Mouse (Mus musculus) lung, postnatal 4 days (tissue): ENCODE measurements around the gene Card14.
"Not testable (repeated sequence)": the region's sequence is repeated elsewhere in the genome, so short reads cannot be mapped to it uniquely, and the experiment has no call there.

Source experiments
- DNase-seq, 2 experiments: peaks; one replicate each; pipeline ENCODE4 v3.0.0; 2021

Card14 gene

DNA sequence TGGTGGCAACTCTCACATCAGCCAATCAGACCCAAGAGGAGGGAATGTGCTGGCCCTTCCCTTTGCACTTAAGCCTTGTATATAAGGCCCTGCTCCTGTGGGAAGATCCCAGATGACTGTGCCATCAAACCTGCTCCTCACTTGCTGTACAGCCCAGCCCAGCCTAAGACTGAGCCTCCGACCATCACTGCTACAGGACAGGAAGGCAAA, at the start of gene Card14:
Gene Card14 (plus strand): TSS at position 111 of the 210 bp plus-strand sequence.
- DNase-seq = no peak

DNA sequence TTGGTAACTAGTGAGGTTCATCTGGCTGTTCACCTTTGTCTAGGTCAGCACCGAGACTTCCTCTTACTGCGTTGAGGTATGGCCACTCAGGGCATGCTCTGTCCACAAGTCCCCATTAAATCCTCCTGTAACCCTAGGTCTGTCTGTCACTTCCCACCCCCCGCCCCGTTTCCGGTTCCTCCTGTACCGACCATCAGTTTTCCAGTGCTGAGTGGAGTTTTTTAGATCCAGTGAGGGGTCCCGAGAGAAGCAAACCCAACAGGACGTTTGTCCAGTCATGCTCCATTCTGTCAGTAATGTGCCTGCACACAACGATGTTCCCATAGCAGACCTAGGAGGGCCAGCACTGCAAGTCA, 49.4 kb upstream of the Card14 start:
- no peak for DNase-seq

DNA sequence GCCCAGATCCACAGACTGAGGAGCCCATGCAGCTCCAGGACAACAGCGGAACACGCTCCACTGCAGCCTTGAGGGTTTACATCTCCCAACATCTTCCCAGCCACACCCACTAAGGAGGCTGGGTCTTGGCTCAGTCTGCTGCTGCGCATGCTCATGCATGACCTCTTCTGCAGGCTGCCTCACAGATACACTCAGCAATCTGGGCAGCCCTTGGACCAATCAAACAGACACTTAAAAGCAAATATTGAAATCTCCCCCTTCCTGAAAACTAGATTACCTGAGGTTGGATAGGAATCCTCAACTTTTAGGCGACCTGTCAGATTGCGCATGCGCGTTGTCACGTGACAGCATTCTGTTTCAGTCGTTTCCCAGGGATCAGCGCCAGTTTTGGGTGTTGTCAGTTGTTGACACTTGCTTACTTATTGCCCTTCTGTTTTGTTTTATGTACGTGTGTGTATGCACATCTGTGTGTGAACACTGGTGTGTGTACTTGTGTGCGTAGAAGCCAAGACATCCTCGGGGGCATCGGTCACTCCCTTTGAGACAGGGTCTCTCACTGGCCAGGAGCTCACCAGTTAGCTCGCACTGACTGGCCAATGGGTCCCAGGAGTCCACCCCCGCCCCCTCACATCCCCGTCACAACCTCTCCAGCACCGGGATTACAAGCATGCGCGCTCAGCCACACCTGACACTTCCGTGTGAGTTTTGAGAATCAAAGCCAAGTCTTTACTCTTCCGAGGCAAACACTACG, 48.8 kb upstream of the Card14 start:
- DNase-seq = peak; percentile 72 to 75

DNA sequence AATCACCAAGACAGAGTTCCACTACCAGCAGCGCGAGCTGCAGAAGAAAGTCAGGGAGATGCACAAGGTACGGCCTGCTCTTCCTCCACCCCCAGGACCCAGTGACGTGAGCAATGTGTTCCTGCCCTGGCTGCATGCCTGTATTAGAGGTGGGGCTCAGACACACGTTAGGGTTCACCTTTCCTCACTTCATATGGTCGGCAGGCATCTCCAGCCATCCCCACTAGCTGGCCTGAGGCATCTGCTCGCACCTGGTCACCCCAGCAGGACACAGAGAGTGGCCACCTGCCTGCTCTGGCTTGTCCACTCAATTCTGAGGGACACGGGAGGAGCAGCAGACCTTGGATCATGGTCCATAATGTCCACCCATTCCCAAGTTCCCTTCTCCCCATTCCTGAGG, 47.6 kb upstream of the Card14 start:
- DNase-seq = no peak

DNA sequence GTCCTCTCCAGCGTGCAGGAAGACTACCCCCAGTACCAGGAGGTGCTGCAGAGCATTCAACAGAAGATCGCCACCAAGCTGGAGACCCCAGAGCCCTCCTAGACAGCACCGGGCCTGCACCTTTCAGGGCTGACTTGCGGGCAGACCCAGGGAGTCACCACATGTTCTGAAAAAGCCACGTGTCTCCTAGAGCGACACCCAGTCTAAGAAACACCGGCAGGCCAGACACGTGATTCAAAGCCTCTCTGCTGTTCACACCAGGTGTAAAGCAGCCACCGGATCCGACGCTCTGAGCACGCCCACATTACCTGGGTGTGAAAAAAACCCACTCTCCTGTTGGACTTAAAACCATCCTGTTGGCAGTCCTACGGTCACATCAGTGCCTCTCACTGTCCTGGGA, 43.2 kb upstream of the Card14 start:
- no peak for DNase-seq

DNA sequence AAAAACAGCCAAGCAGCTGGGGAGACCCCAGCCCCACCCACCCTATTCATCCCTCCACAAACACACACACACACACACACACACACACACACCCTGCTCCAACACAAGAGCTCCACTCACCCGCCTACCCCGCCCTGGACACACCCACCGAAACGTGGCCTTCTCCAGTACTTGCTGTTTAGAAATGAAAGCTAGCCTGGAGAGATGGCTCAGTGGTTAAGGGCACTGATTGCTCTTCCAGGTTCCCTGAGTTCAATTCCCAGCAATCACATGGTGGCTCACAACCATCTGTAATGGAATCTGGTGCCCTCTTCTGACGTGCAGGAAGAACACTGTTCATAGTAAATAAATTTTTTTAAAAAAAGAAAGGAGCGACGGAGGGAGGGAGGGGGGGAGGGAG, 41.8 kb upstream of the Card14 start:
- no peak for DNase-seq

DNA sequence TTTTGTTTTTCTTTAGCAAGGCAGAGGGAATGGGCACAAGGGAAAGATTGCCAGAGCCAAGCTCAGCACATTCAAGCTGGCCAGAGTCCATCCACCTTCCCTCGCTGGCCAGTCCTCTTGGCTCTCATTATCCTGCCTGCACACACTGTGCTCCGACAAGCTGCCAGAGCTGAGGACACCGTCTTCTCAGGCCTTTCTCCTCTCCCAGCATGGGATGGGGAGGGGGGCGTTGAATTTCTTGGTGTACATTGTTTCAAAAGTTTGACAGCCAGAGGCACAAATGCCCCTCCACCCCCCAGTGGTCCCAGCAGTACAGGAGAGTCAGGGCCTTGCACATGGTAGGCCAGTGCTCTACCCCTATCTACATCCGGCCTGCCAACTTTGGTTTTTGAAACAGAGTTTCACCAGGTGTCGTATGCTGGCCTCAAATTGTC, 40.3 kb upstream of the Card14 start:
- DNase-seq = peak; percentile 25 to 69

DNA sequence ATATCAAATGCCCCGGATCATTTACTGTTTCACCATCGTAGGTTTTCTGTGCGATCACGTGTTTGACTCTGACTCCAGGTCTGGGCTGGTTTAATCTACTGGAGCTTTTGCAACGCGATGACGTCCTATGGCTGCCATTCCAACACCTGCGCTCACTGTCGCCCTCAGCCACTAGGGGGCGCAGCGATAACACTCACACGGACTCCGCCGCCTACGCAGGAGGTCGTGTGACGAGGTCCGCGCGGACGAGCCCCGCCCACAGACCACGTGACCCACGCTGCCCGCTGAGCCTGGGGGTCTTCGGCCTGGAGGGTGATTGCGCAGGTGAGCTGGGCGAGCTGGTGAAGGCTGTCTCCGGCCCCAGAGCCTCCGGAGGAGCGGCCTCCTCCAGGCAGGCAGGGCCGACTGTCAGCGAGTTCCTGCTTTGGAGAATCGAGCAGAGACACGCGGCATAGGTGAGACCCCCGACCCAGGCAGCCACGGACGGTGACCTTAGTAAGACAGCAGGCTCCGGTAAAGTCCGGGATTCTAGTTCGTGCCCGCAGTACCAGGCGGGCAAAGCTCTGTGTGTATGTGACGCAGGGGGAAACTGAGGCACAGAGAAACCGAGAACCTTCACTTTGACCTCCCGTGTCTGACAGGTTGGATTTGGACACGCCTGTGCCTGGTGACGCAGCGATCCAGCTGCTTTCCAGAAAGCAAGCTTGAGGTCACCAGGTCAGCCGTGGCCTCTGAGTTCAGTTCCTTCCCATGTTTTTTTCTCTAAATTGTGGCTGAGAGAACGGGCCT, 39.6 kb upstream of the Card14 start, which contains the start of gene Gaa:
Gene Gaa (plus strand): TSS at position 120 of the 789 bp plus-strand sequence.
- DNase-seq = peak; percentile 93 to 96

DNA sequence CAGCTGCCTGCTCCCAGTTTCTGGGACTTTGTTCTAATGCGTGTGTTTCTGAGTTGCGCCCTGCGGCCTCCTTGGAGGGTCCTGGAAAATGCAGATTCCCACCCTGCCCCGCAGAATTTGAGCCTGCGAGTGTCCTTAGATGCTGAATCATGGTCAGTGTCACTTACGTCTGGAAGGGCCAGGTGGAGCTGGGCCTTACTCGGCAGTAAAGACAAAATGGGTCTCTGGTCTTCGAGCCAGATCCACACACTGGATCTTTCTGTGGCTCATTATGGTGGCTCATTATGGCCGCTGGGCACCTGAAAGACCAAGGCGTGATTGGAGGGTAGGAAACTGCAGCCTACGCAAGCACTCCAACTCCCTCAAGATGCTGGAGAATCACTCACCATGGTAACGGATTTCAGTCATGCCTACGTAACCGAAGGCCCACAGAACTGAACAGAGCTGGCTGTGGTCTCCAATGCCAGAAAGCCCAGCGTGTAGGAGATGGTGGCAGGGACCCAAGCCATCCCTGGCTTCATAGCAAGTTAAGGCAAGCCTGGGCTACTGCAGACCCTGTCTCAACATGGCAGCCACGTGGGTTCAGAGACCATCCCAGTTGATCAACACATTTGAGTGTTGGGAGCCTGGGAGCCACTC, 38.9 kb upstream of the Card14 start:
- peak in 1 of 2 experiments; percentile 31 for DNase-seq

DNA sequence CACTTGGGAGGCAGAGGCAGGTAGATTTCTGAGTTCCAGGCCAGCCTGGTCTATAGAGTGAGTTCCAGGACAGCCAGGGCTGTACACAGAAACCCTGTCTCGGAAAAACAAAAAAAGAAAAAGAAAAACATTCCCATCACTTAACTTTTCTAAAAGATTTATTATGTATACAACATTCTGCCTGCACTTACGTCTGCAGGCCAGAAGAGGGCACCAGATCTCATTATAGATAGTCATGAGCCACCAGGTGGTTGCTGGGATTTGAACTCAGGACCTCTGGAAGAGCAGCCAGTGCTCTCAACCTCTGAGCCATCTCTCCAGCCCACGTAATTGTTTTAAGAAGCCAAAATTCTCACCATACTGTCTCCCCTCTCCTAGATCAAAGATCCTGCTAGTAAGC, 35.1 kb upstream of the Card14 start:
- DNase-seq = not testable (repeated sequence)

DNA sequence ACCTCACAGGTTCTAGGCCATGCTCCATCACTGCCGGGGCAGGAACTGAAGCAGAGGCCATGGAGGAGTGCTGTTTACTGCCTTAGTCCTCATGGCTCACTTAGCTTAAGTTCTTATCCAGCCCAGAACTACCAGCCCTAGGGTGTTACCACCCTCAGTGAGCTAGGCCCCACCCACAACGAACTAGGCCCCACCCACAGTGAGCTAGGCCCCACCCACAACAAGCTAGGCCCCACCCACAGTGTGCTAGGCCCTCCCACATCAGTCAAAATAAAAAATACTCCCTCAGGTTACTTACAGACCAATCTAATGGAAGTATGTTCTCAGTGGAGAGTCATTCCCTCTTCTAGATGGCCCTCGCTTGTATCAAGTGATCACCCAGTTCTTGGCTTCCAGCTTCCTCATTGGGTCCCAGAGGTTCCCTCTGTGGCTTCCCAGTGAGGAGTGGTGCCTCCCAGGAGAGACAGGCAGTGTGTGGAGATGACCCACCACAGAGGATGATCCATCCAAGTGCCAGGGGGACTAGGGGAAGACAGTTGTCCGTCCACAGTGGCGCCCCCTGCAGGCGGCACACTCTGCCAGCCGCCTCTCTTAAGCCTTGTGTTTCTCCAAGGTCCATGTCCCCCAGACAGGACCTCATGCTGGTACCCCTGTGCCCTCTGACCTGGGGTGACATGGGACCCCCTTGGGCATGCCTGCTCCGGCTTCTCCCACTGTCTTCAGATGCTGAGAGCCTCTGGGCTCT, 34.2 kb upstream of the Card14 start:
- no peak for DNase-seq

DNA sequence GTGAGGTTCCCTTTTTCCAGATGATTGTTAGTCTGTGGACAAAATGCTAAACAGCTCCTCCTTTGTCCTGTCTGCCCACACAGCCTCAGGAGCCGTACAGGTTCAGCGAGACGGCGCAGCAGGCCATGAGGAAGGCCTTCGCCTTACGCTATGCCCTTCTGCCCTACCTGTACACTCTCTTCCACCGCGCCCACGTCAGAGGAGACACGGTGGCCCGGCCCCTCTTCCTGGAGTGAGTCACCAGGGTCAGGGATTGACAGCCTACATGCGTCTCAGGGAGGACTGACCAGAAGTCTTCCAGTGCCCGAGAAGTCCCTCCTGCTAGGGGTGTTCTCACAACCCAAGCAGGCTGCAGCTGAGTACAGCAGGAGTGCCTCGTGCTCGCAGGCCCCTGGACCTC, 26.5 kb upstream of the Card14 start:
- DNase-seq = no peak

DNA sequence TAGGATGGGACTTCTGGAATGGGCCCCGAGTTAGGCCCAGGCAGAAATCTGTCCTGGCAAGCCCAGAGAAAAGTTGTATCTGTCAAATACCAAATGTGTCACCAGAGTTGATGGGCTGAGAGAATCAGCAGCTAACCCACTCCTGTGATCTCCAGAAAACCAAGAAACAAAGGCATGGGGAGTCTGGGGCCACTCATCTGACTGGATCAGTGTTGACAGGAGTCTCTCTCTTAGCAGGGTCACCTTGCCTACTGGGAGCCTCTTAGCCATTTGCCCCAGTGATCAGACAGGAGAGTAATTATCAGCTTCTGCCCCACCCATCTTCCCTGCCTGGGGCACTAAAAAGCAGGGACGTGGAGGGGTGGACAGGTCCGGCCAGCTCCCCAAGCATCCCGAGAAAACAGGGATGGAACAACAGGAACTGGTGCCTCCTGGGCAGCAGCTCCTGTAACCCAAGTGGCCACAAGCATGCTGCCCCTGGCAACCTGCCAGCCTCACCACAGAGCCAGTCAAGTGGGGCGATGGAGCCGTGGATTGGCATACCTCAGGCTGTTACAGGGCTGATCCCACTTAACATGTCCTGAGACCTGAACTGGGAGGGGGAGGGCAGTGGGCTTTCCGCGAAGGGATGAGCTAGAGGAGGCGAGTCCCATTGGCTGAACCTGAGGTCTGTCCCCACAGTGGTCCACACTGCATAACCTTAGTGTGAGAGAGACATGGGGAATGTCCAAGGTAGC, 21.6 kb upstream of the Card14 start:
- DNase-seq = peak; percentile 56 to 77

DNA sequence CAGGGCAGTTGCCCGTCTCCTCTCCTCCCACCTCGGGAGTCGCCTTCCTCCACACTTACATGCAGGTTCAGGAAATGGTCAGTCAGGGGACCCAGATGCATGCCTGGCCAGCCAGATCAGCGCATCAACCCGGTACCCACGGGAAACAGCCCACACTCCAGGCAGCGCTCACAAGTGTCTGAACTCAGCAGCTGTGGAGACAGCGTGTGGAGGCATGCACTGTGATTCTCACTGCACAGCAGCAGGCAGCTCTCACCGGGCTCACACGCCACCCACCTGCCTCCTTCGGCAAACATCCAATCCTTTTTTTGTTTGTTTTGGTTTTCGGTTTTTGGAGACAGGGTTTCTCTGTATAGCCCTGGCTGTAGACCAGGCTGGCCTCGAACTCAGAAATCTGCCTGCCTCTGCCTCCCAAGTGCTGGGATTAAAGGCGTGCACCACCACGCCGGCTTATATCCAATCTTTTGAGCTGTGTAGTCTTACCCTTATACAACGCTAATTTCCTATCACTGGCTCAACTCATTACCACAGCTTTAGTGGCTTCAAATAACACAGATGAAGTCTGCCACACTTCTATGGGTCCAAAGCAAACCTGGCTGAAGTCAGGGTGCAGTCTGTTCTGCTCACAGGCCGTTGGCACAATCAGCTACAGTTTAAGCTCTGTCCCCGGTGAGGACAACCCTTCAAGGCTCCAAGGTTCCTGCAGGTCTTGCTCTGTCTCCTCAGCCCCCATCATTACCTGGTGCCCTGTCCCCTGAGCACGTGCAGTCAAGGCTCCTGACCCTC, 20.2 kb upstream of the Card14 start:
- no peak for DNase-seq

DNA sequence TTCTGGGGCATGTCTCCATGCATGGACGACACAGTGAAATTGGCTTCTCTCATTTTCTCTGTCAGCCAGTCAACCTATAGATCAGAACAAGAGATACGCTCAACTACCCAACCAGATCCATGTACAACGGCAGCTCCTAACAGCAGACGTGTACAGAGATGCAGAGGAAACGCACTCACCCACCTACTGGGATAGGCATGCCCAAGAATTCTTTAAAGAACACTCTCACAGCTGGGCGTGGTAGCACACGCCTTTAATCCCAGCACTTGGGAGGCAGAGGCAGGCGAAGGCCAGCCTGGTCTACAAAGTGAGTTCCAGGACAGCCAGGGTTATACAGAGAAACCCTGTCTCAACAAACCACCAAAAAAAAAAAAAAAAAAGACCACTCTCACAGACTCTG, 14.7 kb upstream of the Card14 start:
- DNase-seq = not testable (repeated sequence)

DNA sequence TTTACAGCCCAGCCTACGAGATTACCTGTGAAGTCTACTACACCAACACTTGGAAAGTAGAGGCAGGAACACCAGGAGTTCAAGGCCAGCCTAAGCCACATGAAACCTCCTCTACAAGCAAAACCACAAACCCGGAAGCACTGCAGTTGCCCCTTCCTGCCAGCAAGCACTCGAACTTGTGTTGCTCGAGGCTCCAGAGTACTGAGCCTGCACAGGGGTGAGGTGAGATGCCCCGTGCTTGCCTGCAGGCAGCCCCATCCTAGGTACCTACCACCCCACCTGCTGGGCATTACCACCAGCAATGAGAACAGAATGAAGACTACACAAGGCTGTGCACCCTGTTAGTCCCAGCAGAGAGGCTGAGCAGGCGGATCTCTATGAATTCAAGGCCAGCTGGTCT, 9.6 kb upstream of the Card14 start:
- DNase-seq = no peak

DNA sequence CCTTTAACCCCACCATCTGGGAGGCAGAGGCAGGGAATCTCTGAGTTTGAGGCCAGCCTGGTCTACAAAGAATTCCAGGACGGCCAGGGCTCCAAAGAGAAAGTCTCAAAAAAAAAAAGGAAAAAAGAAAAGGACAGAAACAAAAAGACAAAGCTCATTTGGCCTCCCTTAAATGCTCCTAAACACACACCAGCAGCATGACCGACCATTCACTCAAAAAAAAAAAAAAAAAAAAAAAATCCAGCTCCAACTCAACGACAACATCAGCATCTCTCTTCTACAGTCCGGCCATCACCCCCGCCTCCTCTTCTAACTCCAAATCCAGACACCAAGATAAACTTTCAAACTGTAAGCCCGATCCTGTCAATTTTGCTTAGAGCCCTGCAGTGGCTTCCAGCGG, 8.7 kb upstream of the Card14 start:
- DNase-seq = no peak

DNA sequence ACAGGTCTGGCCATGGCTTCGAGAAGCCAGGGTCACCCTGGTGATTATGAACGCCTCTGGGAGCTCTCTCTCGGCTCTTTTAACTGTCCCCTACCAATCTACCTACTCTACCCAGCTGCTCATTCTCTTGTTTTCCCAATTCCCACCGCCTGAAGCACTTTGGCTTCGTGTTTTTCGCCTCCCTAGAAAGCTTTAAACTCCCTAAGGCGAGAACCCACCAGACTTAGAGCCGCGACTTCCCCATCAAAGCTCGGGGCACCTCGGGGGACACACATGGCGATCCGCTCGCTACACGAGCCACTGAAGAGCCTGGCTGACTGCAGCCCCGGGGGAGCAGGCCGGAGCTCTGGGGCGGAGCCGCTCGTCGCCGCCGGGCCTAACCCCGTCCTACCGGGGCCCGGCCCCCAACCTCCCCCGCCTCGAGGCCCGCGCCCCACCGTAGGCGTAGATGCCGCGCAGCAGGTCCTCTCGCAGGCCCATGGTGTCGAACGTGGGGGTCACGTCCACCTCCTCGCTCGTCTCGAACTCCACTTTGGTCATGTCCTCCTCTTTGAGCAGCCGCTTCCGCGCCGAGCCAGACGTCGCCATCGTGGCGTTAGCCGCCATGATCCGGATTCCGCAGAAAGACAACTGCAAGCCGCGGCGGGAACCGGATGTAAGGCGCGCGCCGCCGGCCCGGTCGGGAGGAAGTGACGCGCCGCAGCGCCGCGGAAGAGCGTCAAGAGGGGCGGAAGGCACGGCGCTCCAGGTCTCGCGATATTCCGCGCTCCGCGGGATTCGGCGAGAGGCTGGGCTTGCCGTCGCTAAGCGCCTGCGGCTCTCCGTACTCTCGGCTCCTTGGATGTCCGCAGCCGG, 8.0 kb upstream of the Card14 start, which contains the start of gene Eif4a3:
Gene Eif4a3 (minus strand): TSS at position 699 of the 855 bp plus-strand sequence.
- DNase-seq = peak; percentile 98

DNA sequence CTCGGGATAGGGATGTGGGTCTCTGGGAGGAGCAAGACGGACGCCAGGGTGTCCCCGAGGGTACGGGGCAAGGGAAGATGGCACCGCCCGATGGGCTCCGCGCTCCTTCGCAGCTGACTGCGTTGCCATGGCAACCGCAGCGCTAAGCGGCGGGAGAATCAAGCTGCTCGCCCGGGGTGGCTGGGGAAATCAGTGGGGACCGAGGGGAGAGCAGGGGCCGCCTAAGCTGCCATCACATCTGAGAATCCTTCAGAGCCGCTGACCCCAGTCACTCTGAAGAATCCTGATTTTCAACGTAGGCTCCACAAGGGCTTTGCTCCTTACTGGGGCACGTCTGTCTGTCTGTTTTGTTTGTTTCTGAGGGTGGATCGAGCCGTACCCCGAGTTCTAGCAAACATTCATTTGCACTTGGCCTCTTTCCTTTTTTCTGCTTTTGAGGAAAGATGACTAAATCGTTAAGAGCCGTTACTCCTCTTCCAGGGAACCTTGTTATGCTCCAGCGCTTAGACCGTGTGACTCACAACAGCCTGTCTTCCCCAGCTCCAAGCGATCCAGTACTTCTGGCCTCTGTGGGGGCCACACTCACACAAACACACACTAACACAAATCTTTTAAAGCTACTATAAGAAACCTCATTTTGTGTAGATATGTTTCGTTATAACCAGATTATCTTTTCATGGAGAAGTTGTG, 7.2 kb upstream of the Card14 start:
- DNase-seq = no peak

DNA sequence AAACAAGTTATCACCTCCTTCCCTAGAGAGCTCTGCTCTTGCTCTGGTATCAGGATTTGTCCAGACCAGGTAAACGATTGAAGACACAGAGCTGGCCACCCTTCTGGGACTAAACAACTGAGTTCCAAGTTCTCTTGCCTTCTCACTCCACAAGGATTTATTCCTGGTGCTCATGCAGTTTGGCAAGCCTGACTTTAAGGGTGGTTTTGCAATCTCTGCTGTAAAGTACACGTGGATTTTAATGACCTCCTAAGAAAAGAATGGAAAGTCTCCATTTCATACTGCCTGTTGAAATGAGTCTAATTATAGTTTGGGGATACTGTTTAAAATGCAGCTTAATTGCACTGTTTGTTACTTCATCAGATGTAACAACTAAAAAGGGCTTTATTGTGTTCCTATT, 6.6 kb upstream of the Card14 start:
- DNase-seq = no peak
